Mouse (Mus musculus): Measurements from ENCODE around the gene Bglap2. TPM values are rescaled to one million over a fixed set of nuclear protein-coding genes. Genes with fewer than 3 reads are reported as not detected.

Bglap2 gene
- polyA plus RNA-seq (2014; fragmentation: Illumina TruSeq; extraction: RNeasy Lipid Tissue Mini Kit (QIAGEN cat#74804); ENCODE audit: insufficient read depth, low read depth, low replicate concordance): not detected

DNA sequence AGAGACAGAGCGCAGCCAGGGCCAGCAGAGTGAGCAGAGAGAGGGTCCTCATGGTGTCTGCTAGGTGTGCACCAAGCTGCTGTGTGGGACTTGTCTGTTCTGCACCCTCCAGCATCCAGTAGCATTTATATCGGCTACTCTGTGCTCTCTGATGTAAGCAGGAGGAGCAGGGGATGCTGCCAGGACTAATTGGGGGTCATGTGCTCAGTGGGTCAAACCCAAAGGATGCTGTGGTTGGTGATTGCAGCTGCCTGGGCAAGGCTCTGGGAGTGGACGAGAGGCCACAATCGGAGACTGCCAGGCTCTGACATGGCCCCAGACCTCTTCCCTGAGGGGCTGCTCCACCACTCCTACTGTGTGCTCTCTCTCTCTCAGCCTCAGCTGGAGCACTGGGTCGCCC, at the start of gene Bglap2:
Gene Bglap2 (minus strand): TSS at position 101 of the 400 bp plus-strand sequence.

DNA sequence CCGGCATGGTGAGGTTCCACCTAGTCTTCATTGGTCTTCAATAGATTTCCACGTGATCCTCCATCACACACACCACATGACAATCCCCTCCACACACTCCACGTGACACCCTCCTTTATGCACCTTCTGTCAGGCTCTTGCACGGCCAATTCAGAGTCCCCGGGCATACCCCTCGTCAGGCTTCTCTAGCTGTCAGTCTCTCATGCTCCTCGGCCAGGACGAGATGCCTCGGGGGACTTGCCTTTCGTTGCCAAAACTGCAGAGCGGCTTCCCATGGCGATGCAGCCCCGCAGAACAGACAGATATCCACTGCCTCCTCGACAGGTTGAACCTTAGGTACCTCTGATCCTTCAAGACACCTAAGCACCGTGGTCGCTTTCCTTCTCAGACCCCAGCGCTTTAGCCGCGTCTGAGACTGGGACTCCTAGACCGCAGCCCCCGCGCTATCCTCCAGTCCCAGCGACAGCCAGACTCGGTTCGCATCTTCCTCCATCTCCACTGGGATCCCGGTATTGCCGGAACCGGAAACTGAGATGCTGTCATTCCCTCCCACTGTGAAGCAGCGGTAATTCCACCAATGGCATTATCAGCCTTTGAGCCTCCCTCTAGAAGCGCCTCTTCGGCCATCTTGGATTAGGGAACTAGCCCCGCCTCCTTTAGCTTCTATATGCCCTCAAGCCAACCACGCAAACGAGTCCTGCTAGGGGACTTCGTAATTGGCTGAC, 46.3 kb upstream of the Bglap2 start, which contains the start of gene Slc25a44:
Gene Slc25a44 (minus strand): TSS at position 535 of the 725 bp plus-strand sequence.

DNA sequence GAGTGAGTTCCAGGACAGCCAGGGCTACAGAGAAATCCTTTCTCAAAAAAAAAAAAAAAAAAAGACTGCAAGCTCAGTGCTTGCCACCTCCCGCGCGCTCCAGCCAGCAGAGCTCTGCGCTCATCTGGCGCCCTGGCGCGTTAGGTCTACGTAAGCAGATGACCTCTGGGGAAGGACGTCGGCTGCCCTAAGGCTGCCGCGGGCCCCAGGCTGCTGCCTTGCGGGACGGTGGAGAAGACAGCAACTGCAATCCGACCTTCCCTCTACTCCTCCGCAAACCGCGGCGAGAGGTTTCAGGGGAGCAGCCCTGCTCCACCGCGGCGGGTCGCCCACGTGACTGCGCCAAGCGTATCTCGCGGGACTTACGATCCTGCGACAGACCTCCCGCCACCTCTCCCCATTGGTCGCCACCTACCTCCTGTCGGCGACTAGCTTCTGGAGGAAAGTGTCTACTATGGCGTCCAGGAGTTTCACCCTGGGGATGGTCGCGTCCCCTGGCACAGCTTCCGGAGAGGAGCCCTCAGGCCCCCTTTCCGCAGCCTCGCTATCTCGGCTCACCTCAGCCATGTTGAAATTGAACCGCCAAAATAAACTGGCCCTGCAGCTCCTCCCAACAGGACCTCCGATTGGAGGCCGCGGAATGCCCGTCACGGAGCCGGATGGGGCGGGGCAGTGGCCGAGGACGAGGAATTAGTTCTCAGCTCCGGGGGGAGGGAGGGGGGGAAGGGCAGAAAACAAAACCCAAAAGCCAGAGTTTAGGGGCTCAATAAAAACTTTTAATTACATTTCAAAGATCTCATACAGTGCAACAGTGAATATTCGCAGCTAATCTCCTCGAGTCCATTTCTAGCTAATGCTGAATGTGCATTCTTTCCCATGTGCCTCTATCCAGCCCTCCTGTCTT, 31.5 kb upstream of the Bglap2 start, which contains the start of gene Pmf1:
Gene Pmf1 (minus strand): TSS at position 591 of the 904 bp plus-strand sequence.

DNA sequence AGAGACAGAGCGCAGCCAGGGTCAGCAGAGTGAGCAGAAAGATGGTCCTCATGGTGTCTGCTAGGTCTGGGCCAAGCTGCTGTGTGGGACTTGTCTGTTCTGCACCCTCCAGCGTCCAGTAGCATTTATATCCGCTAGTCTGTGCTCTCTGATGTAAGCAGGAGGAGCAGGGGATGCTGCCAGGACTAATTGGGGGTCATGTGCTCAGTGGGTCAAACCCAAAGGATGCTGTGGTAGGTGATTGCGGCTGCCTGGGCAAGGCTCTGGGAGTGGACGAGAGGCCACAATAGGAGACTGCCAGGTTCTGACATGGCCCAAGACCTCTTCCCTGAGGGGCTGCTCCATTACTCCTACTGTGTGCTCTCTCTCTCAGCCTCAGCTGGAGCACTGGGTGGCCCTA, 5.9 kb upstream of the Bglap2 start, which contains the start of gene Bglap:
Gene Bglap (minus strand): TSS at position 101 of the 400 bp plus-strand sequence.

DNA sequence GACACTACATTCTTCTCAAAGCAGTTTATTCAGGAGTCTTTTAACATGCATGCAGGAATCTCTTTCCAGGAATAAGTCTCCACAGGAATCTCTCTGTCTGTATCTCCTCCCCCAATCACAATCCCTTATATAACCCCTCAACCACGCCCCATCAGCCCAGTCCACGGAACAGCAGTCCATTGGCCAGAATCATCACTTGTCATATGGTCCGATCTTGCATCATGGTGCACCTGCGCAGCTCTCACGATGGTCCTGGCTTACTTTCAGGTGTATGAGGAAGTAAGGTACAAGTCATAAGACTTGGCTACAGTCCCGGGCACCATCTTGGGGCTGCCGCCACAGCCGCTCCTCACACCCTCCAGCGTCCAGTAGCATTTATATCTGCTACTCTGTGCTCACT, 5.9 kb downstream of the Bglap2 start, which contains the start of gene Bglap3:
Gene Bglap3 (minus strand): TSS at position 101 of the 400 bp plus-strand sequence.

DNA sequence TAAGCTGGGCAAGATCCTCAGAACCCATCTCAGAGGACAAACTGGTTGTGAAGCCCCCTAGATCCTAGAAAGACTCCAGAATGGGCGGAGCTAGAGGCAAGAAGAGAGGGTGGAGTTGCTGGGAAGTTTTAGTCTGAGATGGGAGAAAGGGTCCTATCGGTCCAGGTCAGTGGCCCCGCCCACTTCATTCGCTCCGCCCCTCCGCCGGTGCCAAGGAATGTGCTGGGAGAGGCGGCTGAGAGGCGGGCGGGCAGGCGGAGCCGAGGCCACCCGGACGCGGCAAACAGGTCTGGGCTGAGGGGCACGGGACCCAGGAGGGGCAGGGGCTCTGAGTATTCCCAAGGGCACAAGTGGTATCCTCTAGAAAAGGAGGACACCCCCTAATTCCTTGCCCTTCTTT, 14.2 kb downstream of the Bglap2 start, which contains the start of gene Paqr6:
Gene Paqr6 (plus strand): TSS at position 248 of the 400 bp plus-strand sequence.

DNA sequence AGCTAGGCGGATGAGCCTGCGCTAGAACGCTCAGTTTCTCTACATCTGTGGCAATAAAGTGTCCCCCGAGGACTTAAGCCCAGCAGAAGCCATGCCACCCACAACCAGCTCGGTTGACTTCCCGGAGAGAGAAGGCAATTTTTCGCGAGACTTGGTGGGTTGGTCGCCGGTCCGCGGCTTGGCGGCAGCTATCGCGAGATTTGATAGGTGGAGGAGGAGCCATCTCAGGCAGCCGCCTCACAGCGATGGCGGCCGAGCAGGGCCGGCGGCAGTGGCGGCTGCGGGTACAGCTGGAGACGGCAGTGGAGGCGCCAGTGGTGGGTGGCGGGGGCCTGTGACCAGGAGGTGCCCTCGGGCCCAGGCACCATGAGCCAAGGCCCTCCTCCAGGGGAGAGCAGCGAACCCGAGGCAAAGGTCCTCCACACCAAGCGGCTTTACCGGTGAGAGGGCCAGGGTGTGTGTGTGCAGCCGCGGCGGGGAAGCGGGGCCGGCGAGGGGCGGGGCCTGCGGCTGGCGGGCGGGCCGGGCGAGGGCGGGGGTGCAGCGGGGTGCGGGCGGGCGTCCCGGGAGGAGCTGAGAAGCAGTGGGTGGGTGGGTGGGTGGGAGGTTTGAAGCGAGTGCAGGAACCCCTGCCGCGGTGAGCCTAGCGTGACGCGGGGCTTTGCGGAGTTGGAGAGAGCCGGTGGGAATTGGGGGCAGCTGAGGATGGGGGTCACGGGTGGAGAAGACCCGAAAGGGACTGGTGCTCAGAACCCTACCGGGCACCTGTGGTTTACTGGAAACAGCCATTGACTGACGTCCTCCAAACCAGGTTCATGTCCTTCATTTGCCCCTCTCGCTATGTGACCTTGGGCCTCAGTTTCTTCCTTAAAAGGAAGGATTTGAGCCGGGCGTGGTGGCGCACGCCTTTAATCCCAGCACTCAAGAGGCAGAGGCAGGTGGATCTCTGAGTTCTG, 42.2 kb downstream of the Bglap2 start, which contains the start of the genes Tmem79 and Smg5:
Gene Tmem79 (minus strand): TSS at position 91 of the 956 bp plus-strand sequence.
Gene Smg5 (plus strand): TSS at position 203 of the 956 bp plus-strand sequence.

Other genes starting within 250 kb of the Bglap2 start
- gene Mef2d, start 236.3 kb downstream of the Bglap2 start, polyA plus RNA-seq (2014; fragmentation: Illumina TruSeq; extraction: RNeasy Lipid Tissue Mini Kit (QIAGEN cat#74804); ENCODE audit: insufficient read depth, low read depth, low replicate concordance): 18.9 TPM
- 4.9 TPM for gene Rhbg, start 124.0 kb downstream of the Bglap2 start, polyA plus RNA-seq (2014; fragmentation: Illumina TruSeq; extraction: RNeasy Lipid Tissue Mini Kit (QIAGEN cat#74804); ENCODE audit: insufficient read depth, low read depth, low replicate concordance)
- 0.94 TPM for gene Gm38392, start 91.5 kb downstream of the Bglap2 start, polyA plus RNA-seq (2014; fragmentation: Illumina TruSeq; extraction: RNeasy Lipid Tissue Mini Kit (QIAGEN cat#74804); ENCODE audit: insufficient read depth, low read depth, low replicate concordance)
- gene Tsacc, start 81.7 kb downstream of the Bglap2 start, polyA plus RNA-seq (2014; fragmentation: Illumina TruSeq; extraction: RNeasy Lipid Tissue Mini Kit (QIAGEN cat#74804); ENCODE audit: insufficient read depth, low read depth, low replicate concordance): 4.4 TPM
- 129 TPM for gene Cct3, start 81.6 kb downstream of the Bglap2 start, polyA plus RNA-seq (2014; fragmentation: Illumina TruSeq; extraction: RNeasy Lipid Tissue Mini Kit (QIAGEN cat#74804); ENCODE audit: insufficient read depth, low read depth, low replicate concordance)
- 149 TPM for gene Glmp, start 53.7 kb downstream of the Bglap2 start, polyA plus RNA-seq (2014; fragmentation: Illumina TruSeq; extraction: RNeasy Lipid Tissue Mini Kit (QIAGEN cat#74804); ENCODE audit: insufficient read depth, low read depth, low replicate concordance)
- 4.2 TPM for gene Tmem79, start 42.6 kb downstream of the Bglap2 start, polyA plus RNA-seq (2014; fragmentation: Illumina TruSeq; extraction: RNeasy Lipid Tissue Mini Kit (QIAGEN cat#74804); ENCODE audit: insufficient read depth, low read depth, low replicate concordance)
- 18.7 TPM for gene Smg5, start 42.4 kb downstream of the Bglap2 start, polyA plus RNA-seq (2014; fragmentation: Illumina TruSeq; extraction: RNeasy Lipid Tissue Mini Kit (QIAGEN cat#74804); ENCODE audit: insufficient read depth, low read depth, low replicate concordance)
- gene Paqr6, start 14.1 kb downstream of the Bglap2 start, polyA plus RNA-seq (2014; fragmentation: Illumina TruSeq; extraction: RNeasy Lipid Tissue Mini Kit (QIAGEN cat#74804); ENCODE audit: insufficient read depth, low read depth, low replicate concordance): 9.4 TPM
- gene Bglap3, start 6.0 kb downstream of the Bglap2 start, polyA plus RNA-seq (2014; fragmentation: Illumina TruSeq; extraction: RNeasy Lipid Tissue Mini Kit (QIAGEN cat#74804); ENCODE audit: insufficient read depth, low read depth, low replicate concordance): not detected
- not detected for gene Bglap, start 5.8 kb upstream of the Bglap2 start, polyA plus RNA-seq (2014; fragmentation: Illumina TruSeq; extraction: RNeasy Lipid Tissue Mini Kit (QIAGEN cat#74804); ENCODE audit: insufficient read depth, low read depth, low replicate concordance)
- gene Pmf1, start 31.6 kb upstream of the Bglap2 start, polyA plus RNA-seq (2014; fragmentation: Illumina TruSeq; extraction: RNeasy Lipid Tissue Mini Kit (QIAGEN cat#74804); ENCODE audit: insufficient read depth, low read depth, low replicate concordance): 13.1 TPM
- 8.3 TPM for gene Slc25a44, start 46.4 kb upstream of the Bglap2 start, polyA plus RNA-seq (2014; fragmentation: Illumina TruSeq; extraction: RNeasy Lipid Tissue Mini Kit (QIAGEN cat#74804); ENCODE audit: insufficient read depth, low read depth, low replicate concordance)
- 21.0 TPM for gene Sema4a, start 82.5 kb upstream of the Bglap2 start, polyA plus RNA-seq (2014; fragmentation: Illumina TruSeq; extraction: RNeasy Lipid Tissue Mini Kit (QIAGEN cat#74804); ENCODE audit: insufficient read depth, low read depth, low replicate concordance)
- gene Lmna, start 131.3 kb upstream of the Bglap2 start, polyA plus RNA-seq (2014; fragmentation: Illumina TruSeq; extraction: RNeasy Lipid Tissue Mini Kit (QIAGEN cat#74804); ENCODE audit: insufficient read depth, low read depth, low replicate concordance): 80.0 TPM
- 0.32 TPM for gene Mex3a, start 153.7 kb upstream of the Bglap2 start, polyA plus RNA-seq (2014; fragmentation: Illumina TruSeq; extraction: RNeasy Lipid Tissue Mini Kit (QIAGEN cat#74804); ENCODE audit: insufficient read depth, low read depth, low replicate concordance)
- gene Rab25, start 169.6 kb upstream of the Bglap2 start, polyA plus RNA-seq (2014; fragmentation: Illumina TruSeq; extraction: RNeasy Lipid Tissue Mini Kit (QIAGEN cat#74804); ENCODE audit: insufficient read depth, low read depth, low replicate concordance): 43.8 TPM
- 142 TPM for gene Lamtor2, start 174.4 kb upstream of the Bglap2 start, polyA plus RNA-seq (2014; fragmentation: Illumina TruSeq; extraction: RNeasy Lipid Tissue Mini Kit (QIAGEN cat#74804); ENCODE audit: insufficient read depth, low read depth, low replicate concordance)
- gene Ubqln4, start 175.1 kb upstream of the Bglap2 start, polyA plus RNA-seq (2014; fragmentation: Illumina TruSeq; extraction: RNeasy Lipid Tissue Mini Kit (QIAGEN cat#74804); ENCODE audit: insufficient read depth, low read depth, low replicate concordance): 20.0 TPM
- 196 TPM for gene Ssr2, start 197.2 kb upstream of the Bglap2 start, polyA plus RNA-seq (2014; fragmentation: Illumina TruSeq; extraction: RNeasy Lipid Tissue Mini Kit (QIAGEN cat#74804); ENCODE audit: insufficient read depth, low read depth, low replicate concordance)
- gene Arhgef2, start 227.3 kb upstream of the Bglap2 start, polyA plus RNA-seq (2014; fragmentation: Illumina TruSeq; extraction: RNeasy Lipid Tissue Mini Kit (QIAGEN cat#74804); ENCODE audit: insufficient read depth, low read depth, low replicate concordance): 52.8 TPM